Mouse (Mus musculus) inflammation-experienced regulatory T-cells, adult 16 weeks (primary cell): Measurements from ENCODE around the gene Ube2l3. TPM values are rescaled to one million over a fixed set of nuclear protein-coding genes. Genes with fewer than 3 reads are reported as not detected.

ENCODE experiments used
- polyA plus RNA-seq: library from polyadenylated mRNA; unstranded; fragments of 100-300 nt; shearing (Covaris generic); gene quantifications from one replicate; pipeline ENCODE4 v1.2.1, GENCODE M21; 2017

Ube2l3 gene
- 311 TPM for polyA plus RNA-seq

GRCm38 (mm10) chr16:17202549-17202948 is at the start of gene Ube2l3:
Ube2l3 (minus strand) TSS chr16:17202649.

GRCm38 (mm10) chr16:17232794-17233701 is 30.6 kb upstream of the Ube2l3 start, which contains the start of gene Hic2:
Hic2 (plus strand) TSS chr16:17233572.

GRCm38 (mm10) chr16:17208389-17209361 is 6.2 kb upstream of the Ube2l3 start, which contains the start of gene Rimbp3:
Rimbp3 (plus strand) TSS chr16:17208603.

GRCm38 (mm10) chr16:17146772-17147235 is 55.6 kb downstream of the Ube2l3 start, which contains the start of gene Ccdc116:
Ccdc116 (minus strand) TSS chr16:17147229.

GRCm38 (mm10) chr16:17144339-17144738 is 58.1 kb downstream of the Ube2l3 start, which contains the start of gene Ydjc:
Ydjc (plus strand) TSS chr16:17144621.

GRCm38 (mm10) chr16:17132089-17132905 is 70.2 kb downstream of the Ube2l3 start, which contains the start of gene Sdf2l1:
Sdf2l1 (minus strand) TSS chr16:17132383.

GRCm38 (mm10) chr16:17124871-17125520 is 77.5 kb downstream of the Ube2l3 start, which contains the start of gene 2610318N02Rik:
2610318N02Rik (minus strand) TSS chr16:17125167.

GRCm38 (mm10) chr16:17110771-17111743 is 91.4 kb downstream of the Ube2l3 start, which contains the start of gene Ppil2:
Ppil2 (minus strand) TSS chr16:17111257.

Other genes with a start within 250 kb of the Ube2l3 start
- gene Mapk1, start 219.3 kb downstream of the Ube2l3 start, polyA plus RNA-seq = 33.1 TPM
- 2.4 TPM for gene Ypel1, start 133.0 kb downstream of the Ube2l3 start, polyA plus RNA-seq
- 271 TPM for gene Ppil2, start 91.4 kb downstream of the Ube2l3 start, polyA plus RNA-seq
- gene 2610318N02Rik, start 77.5 kb downstream of the Ube2l3 start, polyA plus RNA-seq = 3.6 TPM
- gene Sdf2l1, start 70.3 kb downstream of the Ube2l3 start, polyA plus RNA-seq = 49.5 TPM
- gene Ydjc, start 58.0 kb downstream of the Ube2l3 start, polyA plus RNA-seq = 5.2 TPM
- gene Ccdc116, start 55.4 kb downstream of the Ube2l3 start, polyA plus RNA-seq = 0.96 TPM
- not detected for gene Rimbp3, start 6.0 kb upstream of the Ube2l3 start, polyA plus RNA-seq
- gene Hic2, start 30.9 kb upstream of the Ube2l3 start, polyA plus RNA-seq = 1.9 TPM
- 155 TPM for gene Tmem191c, start 73.4 kb upstream of the Ube2l3 start, polyA plus RNA-seq
- gene Serpind1, start 128.7 kb upstream of the Ube2l3 start, polyA plus RNA-seq = 0.43 TPM
- gene Snap29, start 203.3 kb upstream of the Ube2l3 start, polyA plus RNA-seq = 21.0 TPM
- gene Pi4ka, start 203.7 kb upstream of the Ube2l3 start, polyA plus RNA-seq = 39.0 TPM
- 90.5 TPM for gene Crkl, start 249.3 kb upstream of the Ube2l3 start, polyA plus RNA-seq